Mouse (Mus musculus) heart, embryonic 12.5 days (tissue): Measurements from ENCODE around the gene Scn1b. TPM values are rescaled to one million over a fixed set of nuclear protein-coding genes. Genes with fewer than 3 reads are reported as not detected.

ENCODE experiments used
- ATAC-seq: fragments of 200-750 bp; cut with Nextera tagmentation; 2 replicates; pipeline ENCODE4 v1.8.0; 2017; ENCODE audit warnings: moderate TSS enrichment, moderate library complexity; ENCODE audit not compliant: insufficient number of reproducible peaks, low FRiP score
- H3K27ac ChIP-seq: fragments of 300-500 bp; sonication (generic); 2 replicates; pipeline ENCODE4 v1.5.1; 2016; ENCODE audit warnings: mild to moderate bottlenecking, moderate library complexity; ENCODE audit not compliant: poor library complexity, severe bottlenecking
- H3K27me3 ChIP-seq: fragments of 300-500 bp; sonication (generic); replicated peaks from 2 replicates; pipeline ENCODE4 v1.6.1; 2016; ENCODE audit warnings: mild to moderate bottlenecking, moderate library complexity
- H3K36me3 ChIP-seq: fragments of 300-500 bp; sonication (generic); 2 replicates; pipeline ENCODE4 v1.6.1; 2016; ENCODE audit warnings: mild to moderate bottlenecking, moderate library complexity
- H3K4me1 ChIP-seq: fragments of 300-500 bp; sonication (generic); replicated peaks from 2 replicates; pipeline ENCODE4 v1.6.1; 2016; ENCODE audit warnings: mild to moderate bottlenecking
- H3K4me2 ChIP-seq: fragments of 300-500 bp; sonication (generic); 2 replicates; pipeline ENCODE4 v1.6.1; 2016; ENCODE audit warnings: mild to moderate bottlenecking, moderate library complexity
- H3K4me3 ChIP-seq: fragments of 300-500 bp; sonication (generic); 2 replicates; pipeline ENCODE4 v1.5.1; 2016; ENCODE audit warnings: mild to moderate bottlenecking
- H3K9ac ChIP-seq: fragments of 300-500 bp; sonication (generic); 2 replicates; pipeline ENCODE4 v1.6.1; 2016; ENCODE audit warnings: mild to moderate bottlenecking, moderate library complexity
- H3K9me3 ChIP-seq: fragments of 300-500 bp; sonication (generic); replicated peaks from 2 replicates; pipeline ENCODE4 v1.6.1; 2016; ENCODE audit warnings: mild to moderate bottlenecking, moderate library complexity
- WGBS: fragments of 180-500 bp; shearing (Covaris S2); methylation state at CpG from one replicate; pipeline ENCODE4 v1.1.7; 2016; 5-methylcytosine and 5-hydroxymethylcytosine counted together
- polyA plus RNA-seq: library from polyadenylated mRNA; unstranded; fragments of >200 nt; fragmentation: Nextera tagmentation; extraction: Ambion mirVana; gene quantifications from 2 replicates; pipeline ENCODE4 v1.2.1, GENCODE M21; 2016

The Scn1b gene
- polyA plus RNA-seq, 1 experiment from 2014 or later: 5.7 TPM

- Histone ChIP-seq H3K4me2 (no peak overlapping the region), H3K4me3 (no peak overlapping the region), H3K27ac (no peak overlapping the region), H3K27me3 (no peaks in the 10 kb centered on the region), H3K9ac (no peak overlapping the region), H3K36me3 (no peaks in the 10 kb centered on the region), H3K9me3 (no peaks in the 10 kb centered on the region), H3K4me1 (peaks cover 15% of the 10 kb centered on the region)
- 52% methylated on average over 5 of the region's 5 CpGs for WGBS
- ATAC-seq: no peak
Measured at GRCm38 (mm10) chr7:31160763-31161162, 34.0 kb upstream of the Scn1b start.

- Histone ChIP-seq H3K27ac (0 out of 2 replicates have a peak overlapping the region, but pooled peaks have one; percentile 10), H3K27me3 (no peaks in the 10 kb centered on the region), H3K4me3 (no peak overlapping the region), H3K4me1 (peaks cover 34% of the 10 kb centered on the region), H3K9ac (0 out of 2 replicates have a peak overlapping the region, but pooled peaks have one; percentile 42), H3K9me3 (no peaks in the 10 kb centered on the region), H3K4me2 (peak overlapping the region; percentile 29; the same call in 1 of the 2 replicates), H3K36me3 (no peaks in the 10 kb centered on the region)
- no peak for ATAC-seq
- WGBS: 32% methylated on average over 19 of the region's 19 CpGs
Measured at GRCm38 (mm10) chr7:31156034-31156928, 29.5 kb upstream of the Scn1b start.

- WGBS: 57% methylated on average over 5 of the region's 5 CpGs
- Histone ChIP-seq H3K27ac (peak within 1 kb of the TSS; percentile 10; the same call in 1 of the 2 replicates), H3K4me3 (no peak within 1 kb of the TSS), H3K9ac (0 out of 2 replicates have a peak within 1 kb of the TSS, but pooled peaks have one; percentile 42), H3K4me2 (peak within 1 kb of the TSS; percentile 29; the same call in 1 of the 2 replicates), H3K27me3 (no peaks in the 10 kb centered on the region), H3K4me1 (peaks cover 30% of the 10 kb centered on the region), H3K36me3 (no peaks in the 10 kb centered on the region), H3K9me3 (no peaks in the 10 kb centered on the region)
- no peak for ATAC-seq
Measured at GRCm38 (mm10) chr7:31155296-31156033, 28.7 kb upstream of the Scn1b start, which contains the start of gene Gramd1a. Gene Gramd1a (minus strand): TSS chr7:31155896.

GRCm38 (mm10) chr7:31153536-31154320 lies 26.9 kb upstream of the Scn1b start:
- no peak overlapping the region for H3K9ac ChIP-seq
- peaks cover 42% of the 10 kb centered on the region for H3K4me1 ChIP-seq
- no peaks in the 10 kb centered on the region for H3K27me3 ChIP-seq
- no peak overlapping the region for H3K4me2 ChIP-seq
- H3K9me3 ChIP-seq: no peaks in the 10 kb centered on the region
- WGBS: 88% methylated on average over 6 of the region's 6 CpGs
- no peak for ATAC-seq
- H3K4me3 ChIP-seq: no peak overlapping the region
- no peak overlapping the region for H3K27ac ChIP-seq
- H3K36me3 ChIP-seq: no peaks in the 10 kb centered on the region

- peaks cover 63% of the 10 kb centered on the region for H3K4me1 ChIP-seq
- H3K4me3 ChIP-seq: peak overlapping the region; percentile 75
Measured at GRCm38 (mm10) chr7:31151301-31152241, 24.8 kb upstream of the Scn1b start.

GRCm38 (mm10) chr7:31150566-31151300 lies 23.9 kb upstream of the Scn1b start:
- WGBS: under 1% methylated on average over 63 of the region's 63 CpGs
- H3K4me1 ChIP-seq: peaks cover 65% of the 10 kb centered on the region

More at GRCm38 (mm10) chr7:31151301-31152241, 24.8 kb upstream of the Scn1b start:
- H3K27ac ChIP-seq: peak overlapping the region; percentile 94
- peak; percentile 69 for ATAC-seq
- peak overlapping the region; percentile 83 for H3K4me2 ChIP-seq
- H3K27me3 ChIP-seq: no peaks in the 10 kb centered on the region
- H3K9me3 ChIP-seq: no peaks in the 10 kb centered on the region
- WGBS: 16% methylated on average over 23 of the region's 23 CpGs
- no peaks in the 10 kb centered on the region for H3K36me3 ChIP-seq
- H3K9ac ChIP-seq: peak overlapping the region; percentile 92

GRCm38 (mm10) chr7:31149751-31150565 lies 23.2 kb upstream of the Scn1b start:
- H3K36me3 ChIP-seq: peaks cover 3% of the 10 kb centered on the region; the same call in 1 of the 2 replicates

More at GRCm38 (mm10) chr7:31150566-31151300, 23.9 kb upstream of the Scn1b start:
- peak overlapping the region; percentile 94 for H3K27ac ChIP-seq
- ATAC-seq: peak; percentile 90
- H3K36me3 ChIP-seq: no peaks in the 10 kb centered on the region
- peak overlapping the region; percentile 83 for H3K4me2 ChIP-seq
- peak overlapping the region; percentile 75 for H3K4me3 ChIP-seq
- H3K9ac ChIP-seq: peak overlapping the region; percentile 92
- H3K27me3 ChIP-seq: no peaks in the 10 kb centered on the region
- H3K9me3 ChIP-seq: no peaks in the 10 kb centered on the region

GRCm38 (mm10) chr7:31149271-31149670 lies 22.5 kb upstream of the Scn1b start:
- no peaks in the 10 kb centered on the region for H3K9me3 ChIP-seq
- peak overlapping the region; percentile 83 for H3K4me2 ChIP-seq
- H3K9ac ChIP-seq: peak overlapping the region; percentile 92
- no peaks in the 10 kb centered on the region for H3K27me3 ChIP-seq
- peaks cover 59% of the 10 kb centered on the region for H3K4me1 ChIP-seq
- peak overlapping the region; percentile 75 for H3K4me3 ChIP-seq
- peak overlapping the region; percentile 94 for H3K27ac ChIP-seq
- ATAC-seq: no peak
- WGBS: 39% methylated on average over 9 of the region's 9 CpGs
- peaks cover 5% of the 10 kb centered on the region; the same call in 1 of the 2 replicates for H3K36me3 ChIP-seq

More at GRCm38 (mm10) chr7:31149751-31150565, 23.2 kb upstream of the Scn1b start:
- Histone ChIP-seq H3K27ac (peak overlapping the region; percentile 94), H3K9ac (peak overlapping the region; percentile 92), H3K4me3 (peak overlapping the region; percentile 75), H3K27me3 (no peaks in the 10 kb centered on the region), H3K4me2 (peak overlapping the region; percentile 83), H3K4me1 (peaks cover 59% of the 10 kb centered on the region), H3K9me3 (no peaks in the 10 kb centered on the region)
- 6% methylated on average over 19 of the region's 20 CpGs for WGBS
- ATAC-seq: no peak

- ATAC-seq: no peak
- Histone ChIP-seq H3K9me3 (no peaks in the 10 kb centered on the region), H3K9ac (peak overlapping the region; percentile 92), H3K27ac (peak overlapping the region; percentile 94), H3K4me3 (peak overlapping the region; percentile 75), H3K27me3 (no peaks in the 10 kb centered on the region), H3K36me3 (peaks cover 5% of the 10 kb centered on the region), H3K4me2 (peak overlapping the region; percentile 83), H3K4me1 (peaks cover 59% of the 10 kb centered on the region)
- 7% methylated on average over 9 of the region's 9 CpGs for whole genome bisulfite sequencing
Measured at GRCm38 (mm10) chr7:31148756-31149155, 22.0 kb upstream of the Scn1b start.
